Mouse (Mus musculus): ENCODE results near the gene Pip4k2c.

- TF ChIP-seq CTCF (IDR thresholded peaks at IDR 0.05; ENCODE audit: extremely low read depth, insufficient read depth, insufficient read length, insufficient replicate concordance) (no peak), POLR2A (IDR thresholded peaks at IDR 0.05; ENCODE audit: low read depth, low read length) (no peak)
Observed at GRCm38 (mm10) chr10:127214422-127214803, 3.0 kb upstream of the Pip4k2c start.
